Mouse (Mus musculus): ENCODE results near the gene Stk40. TPM values are rescaled to one million over a fixed set of nuclear protein-coding genes. Genes with fewer than 3 reads are reported as not detected.

The Stk40 gene
- polyA plus RNA-seq, 1 experiment = 33.5 TPM

GRCm38 (mm10) chr4:126067401-126068077, 36.2 kb upstream of the Stk40 start:
- H3K27ac ChIP-seq (ENCODE audit: control insufficient read depth, insufficient read depth, low read depth, low read length) = no peak overlapping the region
- no peaks in the 10 kb centered on the region; the same call in 1 of the 2 replicates for H3K4me1 ChIP-seq (ENCODE audit: control insufficient read depth, insufficient read depth, low read length)
- H3K36me3 ChIP-seq (ENCODE audit: control insufficient read depth, insufficient read depth, low read length) = no peaks in the 10 kb centered on the region
- TF ChIP-seq POLR2A (IDR thresholded peaks at IDR 0.05; ENCODE audit: control insufficient read depth, low read depth, low read length) (no peak), CTCF (IDR thresholded peaks at IDR 0.05; ENCODE audit: control insufficient read depth, insufficient read depth, insufficient replicate concordance, low read depth, low read length) (no peak)
- no peaks in the 10 kb centered on the region for H3K27me3 ChIP-seq (ENCODE audit: control insufficient read depth, insufficient read depth, low read length)
- H3K4me3 ChIP-seq (ENCODE audit: control insufficient read depth, low read depth, low read length) = no peak overlapping the region

GRCm38 (mm10) chr4:126068842-126069241, 34.9 kb upstream of the Stk40 start:
- H3K4me1 ChIP-seq (ENCODE audit: control insufficient read depth, insufficient read depth, low read length) = no peaks in the 10 kb centered on the region; the same call in 1 of the 2 replicates
- no peak overlapping the region for H3K4me3 ChIP-seq (ENCODE audit: control insufficient read depth, low read depth, low read length)
- no peak overlapping the region for H3K27ac ChIP-seq (ENCODE audit: control insufficient read depth, insufficient read depth, low read depth, low read length)
- no peak for TF ChIP-seq POLR2A (IDR thresholded peaks at IDR 0.05; ENCODE audit: control insufficient read depth, low read depth, low read length)
- TF ChIP-seq CTCF (IDR thresholded peaks at IDR 0.05; ENCODE audit: control insufficient read depth, insufficient read depth, insufficient replicate concordance, low read depth, low read length) = no peak
- H3K36me3 ChIP-seq (ENCODE audit: control insufficient read depth, insufficient read depth, low read length) = no peaks in the 10 kb centered on the region
- H3K27me3 ChIP-seq (ENCODE audit: control insufficient read depth, insufficient read depth, low read length) = no peaks in the 10 kb centered on the region

GRCm38 (mm10) chr4:126077833-126078232, 25.9 kb upstream of the Stk40 start:
- no peak overlapping the region for H3K27ac ChIP-seq (ENCODE audit: control insufficient read depth, insufficient read depth, low read depth, low read length)
- no peak for TF ChIP-seq POLR2A (IDR thresholded peaks at IDR 0.05; ENCODE audit: control insufficient read depth, low read depth, low read length)
- no peak for TF ChIP-seq CTCF (IDR thresholded peaks at IDR 0.05; ENCODE audit: control insufficient read depth, insufficient read depth, insufficient replicate concordance, low read depth, low read length)
- peaks cover 2% of the 10 kb centered on the region for H3K36me3 ChIP-seq (ENCODE audit: control insufficient read depth, insufficient read depth, low read length)
- H3K4me1 ChIP-seq (ENCODE audit: control insufficient read depth, insufficient read depth, low read length) = no peaks in the 10 kb centered on the region
- H3K4me3 ChIP-seq (ENCODE audit: control insufficient read depth, low read depth, low read length) = no peak overlapping the region
- H3K27me3 ChIP-seq (ENCODE audit: control insufficient read depth, insufficient read depth, low read length) = no peaks in the 10 kb centered on the region

GRCm38 (mm10) chr4:126079266-126079665, 24.5 kb upstream of the Stk40 start:
- H3K27me3 ChIP-seq (ENCODE audit: control insufficient read depth, insufficient read depth, low read length) = no peaks in the 10 kb centered on the region
- no peaks in the 10 kb centered on the region for H3K4me1 ChIP-seq (ENCODE audit: control insufficient read depth, insufficient read depth, low read length)
- no peak overlapping the region for H3K4me3 ChIP-seq (ENCODE audit: control insufficient read depth, low read depth, low read length)
- H3K27ac ChIP-seq (ENCODE audit: control insufficient read depth, insufficient read depth, low read depth, low read length) = no peak overlapping the region
- H3K36me3 ChIP-seq (ENCODE audit: control insufficient read depth, insufficient read depth, low read length) = peaks cover 2% of the 10 kb centered on the region
- TF ChIP-seq CTCF (IDR thresholded peaks at IDR 0.05; ENCODE audit: control insufficient read depth, insufficient read depth, insufficient replicate concordance, low read depth, low read length) = no peak
- no peak for TF ChIP-seq POLR2A (IDR thresholded peaks at IDR 0.05; ENCODE audit: control insufficient read depth, low read depth, low read length)

GRCm38 (mm10) chr4:126081601-126082000, 22.2 kb upstream of the Stk40 start:
- TF ChIP-seq CTCF (IDR thresholded peaks at IDR 0.05; ENCODE audit: control insufficient read depth, insufficient read depth, insufficient replicate concordance, low read depth, low read length) = no peak
- TF ChIP-seq POLR2A (IDR thresholded peaks at IDR 0.05; ENCODE audit: control insufficient read depth, low read depth, low read length) = no peak
- Histone ChIP-seq H3K4me1 (ENCODE audit: control insufficient read depth, insufficient read depth, low read length) (no peaks in the 10 kb centered on the region), H3K27ac (ENCODE audit: control insufficient read depth, insufficient read depth, low read depth, low read length) (no peak overlapping the region), H3K27me3 (ENCODE audit: control insufficient read depth, insufficient read depth, low read length) (no peaks in the 10 kb centered on the region), H3K36me3 (ENCODE audit: control insufficient read depth, insufficient read depth, low read length) (no peaks in the 10 kb centered on the region; the same call in none of the 2 replicates), H3K4me3 (ENCODE audit: control insufficient read depth, low read depth, low read length) (no peak overlapping the region)

- no peaks in the 10 kb centered on the region; the same call in 1 of the 2 replicates for H3K36me3 ChIP-seq (ENCODE audit: control insufficient read depth, insufficient read depth, low read length)
- H3K4me3 ChIP-seq (ENCODE audit: control insufficient read depth, low read depth, low read length) = no peak overlapping the region
- no peaks in the 10 kb centered on the region for H3K4me1 ChIP-seq (ENCODE audit: control insufficient read depth, insufficient read depth, low read length)
- no peak for TF ChIP-seq CTCF (IDR thresholded peaks at IDR 0.05; ENCODE audit: control insufficient read depth, insufficient read depth, insufficient replicate concordance, low read depth, low read length)
- no peak for TF ChIP-seq POLR2A (IDR thresholded peaks at IDR 0.05; ENCODE audit: control insufficient read depth, low read depth, low read length)
- H3K27me3 ChIP-seq (ENCODE audit: control insufficient read depth, insufficient read depth, low read length) = no peaks in the 10 kb centered on the region
- H3K27ac ChIP-seq (ENCODE audit: control insufficient read depth, insufficient read depth, low read depth, low read length) = no peak overlapping the region
These were observed 20.7 kb upstream of the Stk40 start for GRCm38 (mm10) chr4:126083021-126083420.

- no peak overlapping the region for H3K27ac ChIP-seq (ENCODE audit: control insufficient read depth, insufficient read depth, low read depth, low read length)
- H3K4me1 ChIP-seq (ENCODE audit: control insufficient read depth, insufficient read depth, low read length) = no peaks in the 10 kb centered on the region
- TF ChIP-seq POLR2A (IDR thresholded peaks at IDR 0.05; ENCODE audit: control insufficient read depth, low read depth, low read length) (no peak), CTCF (IDR thresholded peaks at IDR 0.05; ENCODE audit: control insufficient read depth, insufficient read depth, insufficient replicate concordance, low read depth, low read length) (no peak)
- H3K27me3 ChIP-seq (ENCODE audit: control insufficient read depth, insufficient read depth, low read length) = no peaks in the 10 kb centered on the region
- no peak overlapping the region for H3K4me3 ChIP-seq (ENCODE audit: control insufficient read depth, low read depth, low read length)
- H3K36me3 ChIP-seq (ENCODE audit: control insufficient read depth, insufficient read depth, low read length) = no peaks in the 10 kb centered on the region; the same call in 1 of the 2 replicates
These were observed 19.4 kb upstream of the Stk40 start for GRCm38 (mm10) chr4:126084382-126084781.
